Mouse (Mus musculus): ENCODE results near the gene Trim15. TPM values are rescaled to one million over a fixed set of nuclear protein-coding genes. Genes with fewer than 3 reads are reported as not detected.

Gene Trim15
- polyA plus RNA-seq, 1 experiment from 2014 or later = 0.37 TPM

Other genes starting within 250 kb of the Trim15 start
- not detected in 2 replicates for gene H2-M9, start 224.5 kb downstream of the Trim15 start, polyA plus RNA-seq (2016; fragmentation: Nextera tagmentation; extraction: Ambion mirVana)
- gene H2-M1, start 195.0 kb downstream of the Trim15 start, polyA plus RNA-seq (2016; fragmentation: Nextera tagmentation; extraction: Ambion mirVana) = not detected in 2 replicates
- not detected in 2 replicates for gene H2-M10.5, start 94.3 kb downstream of the Trim15 start, polyA plus RNA-seq (2016; fragmentation: Nextera tagmentation; extraction: Ambion mirVana)
- not detected in 2 replicates for gene H2-M10.6, start 55.0 kb downstream of the Trim15 start, polyA plus RNA-seq (2016; fragmentation: Nextera tagmentation; extraction: Ambion mirVana)
- 49.8 and 56.4 TPM in 2 replicates for gene Trim26, start 30.1 kb downstream of the Trim15 start, polyA plus RNA-seq (2016; fragmentation: Nextera tagmentation; extraction: Ambion mirVana)
- gene Trim10, start 2.4 kb upstream of the Trim15 start, polyA plus RNA-seq (2016; fragmentation: Nextera tagmentation; extraction: Ambion mirVana) = 7.5 and 8.4 TPM in 2 replicates
- gene Trim40, start 22.9 kb upstream of the Trim15 start, polyA plus RNA-seq (2016; fragmentation: Nextera tagmentation; extraction: Ambion mirVana) = not detected in 2 replicates
- gene Trim31, start 30.9 kb upstream of the Trim15 start, polyA plus RNA-seq (2016; fragmentation: Nextera tagmentation; extraction: Ambion mirVana) = not detected in 2 replicates
- 1.4 and 1.5 TPM in 2 replicates for gene Rnf39, start 75.7 kb upstream of the Trim15 start, polyA plus RNA-seq (2016; fragmentation: Nextera tagmentation; extraction: Ambion mirVana)
- gene Ppp1r11, start 84.5 kb upstream of the Trim15 start, polyA plus RNA-seq (2016; fragmentation: Nextera tagmentation; extraction: Ambion mirVana) = 131 and 137 TPM in 2 replicates
- gene Znrd1, start 91.3 kb upstream of the Trim15 start, polyA plus RNA-seq (2016; fragmentation: Nextera tagmentation; extraction: Ambion mirVana) = 70.7 and 77.0 TPM in 2 replicates
- 5.0 and 6.6 TPM in 2 replicates for gene Znrd1as, start 91.4 kb upstream of the Trim15 start, polyA plus RNA-seq (2016; fragmentation: Nextera tagmentation; extraction: Ambion mirVana)
- 0.50 TPM in 1 of 2 replicates, not detected in the other for gene 2410137M14Rik, start 114.0 kb upstream of the Trim15 start, polyA plus RNA-seq (2016; fragmentation: Nextera tagmentation; extraction: Ambion mirVana)
- gene H2-M5, start 122.3 kb upstream of the Trim15 start, polyA plus RNA-seq (2016; fragmentation: Nextera tagmentation; extraction: Ambion mirVana) = 1.6 and 2.3 TPM in 2 replicates
- gene Zfp57, start 134.0 kb upstream of the Trim15 start, polyA plus RNA-seq (2016; fragmentation: Nextera tagmentation; extraction: Ambion mirVana) = 208 and 223 TPM in 2 replicates
- gene Mog, start 156.2 kb upstream of the Trim15 start, polyA plus RNA-seq (2016; fragmentation: Nextera tagmentation; extraction: Ambion mirVana) = 0.85 and 1.3 TPM in 2 replicates
- gene Gabbr1, start 178.8 kb upstream of the Trim15 start, polyA plus RNA-seq (2016; fragmentation: Nextera tagmentation; extraction: Ambion mirVana) = 41.8 and 42.1 TPM in 2 replicates
- gene Olfr90, start 221.3 kb upstream of the Trim15 start, polyA plus RNA-seq (2016; fragmentation: Nextera tagmentation; extraction: Ambion mirVana) = 0.18 TPM in 1 of 2 replicates, not detected in the other
- 0.05 TPM in 1 of 2 replicates, not detected in the other for gene Olfr91, start 231.1 kb upstream of the Trim15 start, polyA plus RNA-seq (2016; fragmentation: Nextera tagmentation; extraction: Ambion mirVana)

All from hindbrain, embryonic 12.5 days (tissue).